Mouse (Mus musculus) megakaryocyte, embryonic 14.5 days (primary cell): ENCODE measurements around the gene Brd1.

Source experiments
- FLI1 ChIP-seq: IDR thresholded peaks from 2 replicates; pipeline ENCODE4 v1.6.1; 2012; ENCODE audit warnings: low read length, inconsistent platforms, mixed read lengths
- GATA1 ChIP-seq: IDR thresholded peaks from 3 replicates; pipeline ENCODE4 v1.6.1; 2012; ENCODE audit warnings: mixed read lengths, low read length, inconsistent platforms, borderline replicate concordance

DNA sequence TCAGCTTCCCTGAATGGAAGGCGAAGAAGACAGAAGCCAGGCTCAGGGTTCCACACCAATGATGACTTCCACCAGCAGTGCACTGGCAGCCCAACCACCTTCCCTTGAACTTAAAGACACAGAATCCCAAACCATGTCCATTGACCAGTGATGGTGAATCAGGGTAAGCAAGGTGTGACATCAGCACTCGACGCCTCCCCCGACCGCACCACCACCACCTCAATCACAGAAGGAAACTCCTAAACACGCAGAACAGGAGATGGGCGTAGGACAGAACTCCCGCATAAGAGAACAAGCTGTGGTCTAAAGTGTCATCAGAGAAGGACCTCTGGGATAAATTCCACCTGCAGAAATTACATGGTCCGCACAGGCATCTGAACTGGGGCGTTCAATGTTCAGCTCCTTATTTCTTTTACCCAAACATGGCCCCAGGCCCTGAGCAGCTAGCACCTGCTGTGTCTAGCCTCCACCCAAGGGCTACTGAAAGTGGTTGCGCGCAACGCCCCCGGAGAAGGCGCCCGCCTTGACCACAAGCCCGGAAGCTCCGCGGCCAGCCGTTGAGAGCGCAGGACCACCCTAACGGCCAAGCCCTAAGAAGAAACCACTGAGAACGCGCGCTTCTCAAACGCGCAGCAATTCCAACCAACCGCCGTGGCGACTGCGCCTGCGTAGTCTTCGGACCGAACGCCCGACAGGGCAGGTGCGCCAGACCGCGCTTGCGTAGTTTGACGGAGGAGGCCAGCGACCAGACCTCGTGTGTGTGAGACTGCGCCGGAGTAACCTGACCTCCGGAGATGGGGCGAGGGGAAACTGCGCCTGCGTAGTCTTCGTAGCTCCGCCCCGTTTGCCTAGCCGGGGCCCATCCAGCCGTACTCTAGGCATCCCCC is 16.9 kb upstream of the Brd1 start:
- TF ChIP-seq GATA1: no peak
- no peak for TF ChIP-seq FLI1
